Mouse (Mus musculus) heart, postnatal 0 days (tissue): ENCODE results near the gene Bcar3. TPM values are rescaled to one million over a fixed set of nuclear protein-coding genes. Genes with fewer than 3 reads are reported as not detected.

Experiments used
- ATAC-seq: fragments of 200-750 bp; cut with Nextera tagmentation; 2 replicates; pipeline ENCODE4 v1.8.0; 2017; ENCODE audit warnings: low read depth, moderate number of reproducible peaks, moderate library complexity; ENCODE audit not compliant: insufficient read depth
- DNase-seq: peaks from one replicate; pipeline ENCODE4 v3.0.0-alpha.2; 2016; ENCODE audit warnings: low spot score
- H3K27ac ChIP-seq: fragments of 300-500 bp; sonication (generic); 2 replicates; pipeline ENCODE4 v1.5.1; 2014; ENCODE audit warnings: low read depth, mild to moderate bottlenecking
- H3K27me3 ChIP-seq: fragments of 300-500 bp; sonication (generic); 2 replicates; pipeline ENCODE4 v1.6.1; 2014; ENCODE audit warnings: low read length, mixed read lengths; ENCODE audit not compliant: control insufficient read depth, insufficient read depth
- H3K36me3 ChIP-seq: fragments of 300-500 bp; sonication (generic); replicated peaks from 2 replicates; pipeline ENCODE4 v1.6.1; 2014; ENCODE audit warnings: low read length, mixed read lengths; ENCODE audit not compliant: control insufficient read depth, insufficient read depth
- H3K4me1 ChIP-seq: fragments of 300-500 bp; sonication (generic); 2 replicates; pipeline ENCODE4 v1.6.1; 2014; ENCODE audit warnings: antibody characterized with exemption; ENCODE audit not compliant: control insufficient read depth, insufficient read depth
- H3K4me2 ChIP-seq: fragments of 300-500 bp; sonication (generic); 2 replicates; pipeline ENCODE4 v1.6.1; 2014; ENCODE audit warnings: low read depth, mild to moderate bottlenecking, low read length, moderate library complexity
- H3K4me3 ChIP-seq: fragments of 300-500 bp; sonication (generic); 2 replicates; pipeline ENCODE4 v1.5.1; 2014; ENCODE audit warnings: low read depth, low read length
- H3K9ac ChIP-seq: fragments of 300-500 bp; sonication (generic); replicated peaks from 2 replicates; pipeline ENCODE4 v1.6.1; 2014; ENCODE audit warnings: low read depth, low read length, mixed read lengths
- H3K9me3 ChIP-seq: fragments of 300-500 bp; sonication (generic); replicated peaks from 2 replicates; pipeline ENCODE4 v1.6.1; 2016; ENCODE audit warnings: low read length; ENCODE audit not compliant: control insufficient read depth
- CTCF ChIP-seq: IDR thresholded peaks from 2 replicates; pipeline ENCODE4 v1.5.1; 2016; ENCODE audit warnings: antibody characterized with exemption, control low read depth, low read depth
- EP300 ChIP-seq: IDR thresholded peaks from 2 replicates; pipeline ENCODE4 v1.6.1; 2016; ENCODE audit warnings: antibody characterized with exemption, low read depth
- WGBS: fragments of 180-500 bp; shearing (Covaris S2); extraction: QIAGEN DNeasy Blood & Tissue Kit; methylation state at CpG from one replicate; pipeline ENCODE4 v1.1.7; 2014; 5-methylcytosine and 5-hydroxymethylcytosine counted together
- polyA plus RNA-seq: library from polyadenylated mRNA; unstranded; fragments of >200 nt; fragmentation: Nextera tagmentation; extraction: Ambion mirVana; gene quantifications from 2 replicates; pipeline ENCODE4 v1.2.1, GENCODE M21; 2015
- total RNA-seq: library from RNA; depleted of rRNA; stranded (reverse); fragments of >200 nt; gene quantifications from 2 replicates; pipeline ENCODE4 v1.2.3, GENCODE M21; 2014; ENCODE audit warnings: low replicate concordance

The Bcar3 gene
- total and polyA plus RNA-seq, 2 experiments from 2014 or later = 3.3 to 38.6 TPM

DNA sequence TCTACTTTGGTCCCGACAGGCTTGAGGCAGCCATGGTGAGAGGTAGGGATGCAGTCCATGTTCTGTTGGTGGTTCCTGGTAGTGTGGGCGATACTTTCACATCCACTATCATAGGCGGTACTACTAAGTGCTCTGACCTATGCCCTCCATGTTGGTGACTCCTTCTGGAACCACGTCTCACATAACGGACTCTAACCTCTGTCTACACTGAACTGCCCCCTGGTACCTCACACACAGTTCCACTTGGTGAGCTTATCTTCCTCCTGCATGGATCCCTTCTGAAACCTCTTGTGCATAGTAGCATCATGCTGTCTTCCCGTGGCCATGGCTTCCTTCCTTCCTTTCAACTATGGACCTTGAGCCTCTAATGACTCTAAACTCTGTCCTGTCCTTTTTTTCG, 129.7 kb downstream of the Bcar3 start:
- WGBS = 78% methylated on average over 7 of the region's 7 CpGs
- H3K9ac ChIP-seq = no peak overlapping the region
- DNase-seq = no peak
- no peak for TF ChIP-seq EP300
- TF ChIP-seq CTCF = no peak
- H3K36me3 ChIP-seq = no peaks in the 10 kb centered on the region
- no peak overlapping the region for H3K27ac ChIP-seq
- H3K27me3 ChIP-seq = 0 out of 2 replicates have a peak, but pooled peaks cover 22% of the 10 kb centered on the region
- H3K4me2 ChIP-seq = no peak overlapping the region
- ATAC-seq = no peak
- no peaks in the 10 kb centered on the region for H3K9me3 ChIP-seq
- H3K4me3 ChIP-seq = no peak overlapping the region
- 0 out of 2 replicates have a peak, but pooled peaks cover 4% of the 10 kb centered on the region for H3K4me1 ChIP-seq

GRCm38 (mm10) chr3:122428325-122428821, 134.4 kb downstream of the Bcar3 start:
- WGBS = 50% methylated on average over 7 of the region's 7 CpGs
- H3K27me3 ChIP-seq = peaks cover 7% of the 10 kb centered on the region; the same call in 1 of the 2 replicates
- H3K4me1 ChIP-seq = peaks cover 7% of the 10 kb centered on the region
- H3K9me3 ChIP-seq = no peaks in the 10 kb centered on the region
- no peak overlapping the region for H3K27ac ChIP-seq
- no peak for DNase-seq
- TF ChIP-seq EP300 = no peak
- TF ChIP-seq CTCF = no peak
- no peak overlapping the region for H3K9ac ChIP-seq
- H3K36me3 ChIP-seq = no peaks in the 10 kb centered on the region
- H3K4me3 ChIP-seq = no peak overlapping the region
- H3K4me2 ChIP-seq = no peak overlapping the region
- ATAC-seq = no peak; the same call in 1 of the 2 replicates

- H3K4me3 ChIP-seq = no peak overlapping the region
- no peak overlapping the region for H3K4me2 ChIP-seq
- no peak overlapping the region for H3K9ac ChIP-seq
- DNase-seq (peak; percentile 67), ATAC-seq (0 out of 2 replicates have a peak, but pooled peaks have one; percentile 36)
- peak overlapping the region; percentile 46; the same call in 1 of the 2 replicates for H3K27ac ChIP-seq
- no peak for TF ChIP-seq CTCF
- no peak for TF ChIP-seq EP300
- H3K36me3 ChIP-seq = no peaks in the 10 kb centered on the region
- peaks cover 7% of the 10 kb centered on the region for H3K4me1 ChIP-seq
- WGBS = 41% methylated on average over 7 of the region's 7 CpGs
- no peaks in the 10 kb centered on the region for H3K9me3 ChIP-seq
- H3K27me3 ChIP-seq = peaks cover 7% of the 10 kb centered on the region; the same call in 1 of the 2 replicates
Observed at GRCm38 (mm10) chr3:122430780-122431497, 137.0 kb downstream of the Bcar3 start.

GRCm38 (mm10) chr3:122432811-122433406, 139.0 kb downstream of the Bcar3 start:
- H3K9ac ChIP-seq = no peak overlapping the region
- H3K4me3 ChIP-seq = no peak overlapping the region
- no peaks in the 10 kb centered on the region for H3K36me3 ChIP-seq
- peaks cover 4% of the 10 kb centered on the region; the same call in 1 of the 2 replicates for H3K27me3 ChIP-seq
- no peak for DNase-seq
- 47% methylated on average over 9 of the region's 9 CpGs for WGBS
- no peak for ATAC-seq
- no peak overlapping the region for H3K4me2 ChIP-seq
- TF ChIP-seq CTCF (no peak), EP300 (no peak)
- H3K27ac ChIP-seq = no peak overlapping the region
- no peaks in the 10 kb centered on the region for H3K9me3 ChIP-seq
- peaks cover 7% of the 10 kb centered on the region for H3K4me1 ChIP-seq

DNA sequence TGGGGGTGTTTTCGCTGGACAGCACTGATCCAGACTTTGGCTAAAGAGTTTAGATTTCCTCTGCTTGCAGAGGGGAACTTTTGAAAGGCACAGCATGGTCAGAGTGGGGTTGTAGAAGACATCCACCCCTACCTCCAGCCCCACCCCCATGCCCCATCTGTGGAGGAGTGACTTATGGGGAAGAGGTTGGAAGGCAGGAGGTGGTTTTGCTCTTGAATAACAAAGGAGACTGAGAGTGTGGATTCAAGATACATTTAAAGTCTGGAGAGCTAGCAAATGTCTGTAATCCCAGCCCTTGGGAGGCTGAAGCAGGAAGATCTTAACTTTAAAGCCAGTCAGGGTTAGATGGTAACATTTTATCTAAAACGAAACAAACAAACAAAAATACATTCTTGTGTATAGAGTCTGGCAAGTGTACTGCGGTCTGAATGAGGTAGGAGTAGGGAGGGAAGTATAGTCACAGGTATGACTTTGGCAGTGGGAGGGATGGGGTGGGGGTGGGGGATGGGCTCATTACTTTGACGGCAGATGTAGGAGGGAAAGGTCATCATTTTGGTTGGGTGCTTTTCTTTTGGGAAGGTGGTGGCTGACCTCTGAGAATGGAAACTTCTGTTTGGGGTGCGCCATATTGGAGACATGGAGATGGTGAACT, 140.2 kb downstream of the Bcar3 start:
- peaks cover 7% of the 10 kb centered on the region for H3K4me1 ChIP-seq

More for the DNA sequence above, 140.2 kb downstream of the Bcar3 start:
- WGBS = 81% methylated on average over 5 of the region's 5 CpGs
- H3K9me3 ChIP-seq = no peaks in the 10 kb centered on the region
- no peaks in the 10 kb centered on the region for H3K36me3 ChIP-seq
- H3K9ac ChIP-seq = no peak overlapping the region
- H3K27ac ChIP-seq = no peak overlapping the region
- peaks cover 4% of the 10 kb centered on the region; the same call in 1 of the 2 replicates for H3K27me3 ChIP-seq
- H3K4me3 ChIP-seq = no peak overlapping the region
- no peak for ATAC-seq
- TF ChIP-seq CTCF (no peak), EP300 (no peak)
- no peak for DNase-seq
- no peak overlapping the region for H3K4me2 ChIP-seq
